Mouse (Mus musculus) forebrain, postnatal 0 days (tissue): ENCODE measurements around the gene Zfp398. TPM values are rescaled to one million over a fixed set of nuclear protein-coding genes. Genes with fewer than 3 reads are reported as not detected.

Experiments
- ATAC-seq: fragments of 200-750 bp; cut with Nextera tagmentation; 2 replicates; pipeline ENCODE4 v1.8.0; 2017; ENCODE audit warnings: mild to moderate bottlenecking, moderate library complexity
- DNase-seq: peaks from one replicate; pipeline ENCODE4 v3.0.0-alpha.2; 2015
- H3K27ac ChIP-seq: fragments of 300-500 bp; sonication (generic); 2 replicates; pipeline ENCODE4 v1.5.1; 2014; ENCODE audit warnings: low read depth, mild to moderate bottlenecking, antibody characterized with exemption, low read length, moderate library complexity, mixed read lengths
- H3K27me3 ChIP-seq: fragments of 300-500 bp; sonication (generic); 2 replicates; pipeline ENCODE4 v1.6.1; 2014; ENCODE audit warnings: mild to moderate bottlenecking, low read length, mixed read lengths; ENCODE audit not compliant: insufficient read depth
- H3K36me3 ChIP-seq: fragments of 300-500 bp; sonication (generic); 2 replicates; pipeline ENCODE4 v1.6.1; 2014; ENCODE audit warnings: mild to moderate bottlenecking, moderate library complexity; ENCODE audit not compliant: insufficient read depth
- H3K4me1 ChIP-seq: fragments of 300-500 bp; sonication (generic); 2 replicates; pipeline ENCODE4 v1.6.1; 2014; ENCODE audit warnings: antibody characterized with exemption; ENCODE audit not compliant: insufficient read depth
- H3K4me2 ChIP-seq: fragments of 300-500 bp; sonication (generic); 2 replicates; pipeline ENCODE4 v1.6.1; 2014; ENCODE audit warnings: low read depth, mild to moderate bottlenecking, moderate library complexity
- H3K4me3 ChIP-seq: fragments of 300-500 bp; sonication (generic); 2 replicates; pipeline ENCODE4 v1.5.1; 2014; ENCODE audit warnings: low read depth, low read length, mixed read lengths
- H3K9ac ChIP-seq: fragments of 300-500 bp; sonication (generic); 2 replicates; pipeline ENCODE4 v1.6.1; 2014; ENCODE audit warnings: mild to moderate bottlenecking
- H3K9me3 ChIP-seq: fragments of 300-500 bp; sonication (generic); 2 replicates; pipeline ENCODE4 v1.6.1; 2016; ENCODE audit warnings: low read length
- CTCF ChIP-seq: sonication (generic); IDR thresholded peaks from 2 replicates; pipeline ENCODE4 v1.5.1; 2016; ENCODE audit warnings: antibody characterized with exemption, control low read depth, low read depth
- WGBS: fragments of 180-500 bp; shearing (Covaris S2); extraction: QIAGEN DNeasy Blood & Tissue Kit; methylation state at CpG from one replicate; pipeline ENCODE4 v1.1.7; 2014; 5-methylcytosine and 5-hydroxymethylcytosine counted together
- microRNA counts: library from miRNA; unstranded; fragments of <30 nt; microRNA quantifications from one replicate; lab custom pipeline; 2015
- microRNA-seq, 2 experiments: library from miRNA; unstranded; fragments of <30 nt; microRNA quantifications; one replicate each; pipeline ENCODE4; 2016
- polyA plus RNA-seq: library from polyadenylated mRNA; unstranded; fragments of >200 nt; fragmentation: Nextera tagmentation; extraction: Ambion mirVana; gene quantifications from 2 replicates; pipeline ENCODE4 v1.2.1, GENCODE M21; 2015
- total RNA-seq: library from RNA; depleted of rRNA; stranded (reverse); fragments of >200 nt; gene quantifications from 2 replicates; pipeline ENCODE4 v1.2.3, GENCODE M21; 2014; rRNA removed

Zfp398 gene
- total and polyA plus RNA-seq, 2 experiments from 2014 or later, result 11.1 to 28.2 TPM

- Histone ChIP-seq H3K4me3 (no peak overlapping the region), H3K4me1 (no peaks in the 10 kb centered on the region), H3K9me3 (no peaks in the 10 kb centered on the region), H3K9ac (no peak overlapping the region), H3K4me2 (no peak overlapping the region), H3K27ac (no peak overlapping the region), H3K36me3 (peaks cover 10% of the 10 kb centered on the region; the same call in 1 of the 2 replicates), H3K27me3 (no peaks in the 10 kb centered on the region)
- no peak for TF ChIP-seq CTCF
- ATAC-seq, result no peak
- DNase-seq, result no peak
- WGBS, result 56% methylated on average over 1 of the region's 1 CpGs
Observed at GRCm38 (mm10) chr6:47911650-47912049, 76.2 kb downstream of the Zfp398 start.

DNA sequence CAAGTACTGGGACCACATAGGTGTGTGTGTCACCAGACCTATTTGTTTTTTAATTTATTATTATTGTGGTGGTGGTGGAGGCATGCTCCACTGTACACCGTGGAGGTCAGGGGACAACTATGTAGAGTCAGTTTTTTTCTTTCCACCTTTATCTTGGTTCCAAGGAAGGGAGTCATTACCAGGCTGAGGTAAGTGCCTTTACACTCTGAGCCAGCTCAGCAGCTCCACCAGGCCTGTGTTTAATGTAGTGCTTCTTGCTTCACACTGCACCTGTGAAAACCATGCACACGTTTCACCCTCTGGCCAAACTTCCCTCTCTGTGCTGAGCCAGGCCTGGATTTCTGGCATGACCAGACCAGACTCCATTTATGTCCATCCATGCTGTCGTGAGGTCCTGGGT lies 77.5 kb downstream of the Zfp398 start:
- Histone ChIP-seq H3K9ac (no peak overlapping the region), H3K4me3 (no peak overlapping the region), H3K36me3 (0 out of 2 replicates have a peak, but pooled peaks cover 2% of the 10 kb centered on the region), H3K27ac (no peak overlapping the region), H3K4me1 (no peaks in the 10 kb centered on the region), H3K27me3 (no peaks in the 10 kb centered on the region), H3K4me2 (no peak overlapping the region), H3K9me3 (no peaks in the 10 kb centered on the region)
- no peak for DNase-seq
- TF ChIP-seq CTCF, result no peak
- ATAC-seq, result no peak
- WGBS, result 56% methylated on average over 3 of the region's 3 CpGs

DNA sequence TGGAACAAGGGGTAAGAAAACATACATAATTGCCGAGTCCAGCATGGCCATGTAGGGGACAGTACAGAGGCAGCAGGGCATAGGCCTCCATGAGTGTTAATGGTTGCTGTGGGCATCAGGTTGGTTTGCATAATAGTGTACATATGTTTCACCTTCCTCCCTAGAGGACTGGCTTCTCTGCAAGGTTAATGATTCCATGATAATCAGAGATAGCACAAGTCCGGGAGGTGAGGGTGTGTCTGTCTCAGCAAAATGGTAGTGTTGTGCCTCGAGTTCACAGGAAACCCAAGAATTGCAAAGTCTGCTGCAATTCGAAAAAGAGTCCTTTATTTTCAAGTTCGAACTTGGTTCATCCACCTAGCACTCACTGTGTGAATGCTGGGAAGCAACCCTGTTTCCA lies 81.6 kb downstream of the Zfp398 start:
- no peaks in the 10 kb centered on the region for H3K36me3 ChIP-seq
- WGBS, result 83% methylated on average over 5 of the region's 5 CpGs
- ATAC-seq (no peak), DNase-seq (no peak)
- no peaks in the 10 kb centered on the region for H3K9me3 ChIP-seq
- no peak for TF ChIP-seq CTCF
- no peak overlapping the region for H3K4me2 ChIP-seq
- H3K4me3 ChIP-seq, result no peak overlapping the region
- H3K4me1 ChIP-seq, result peaks cover 9% of the 10 kb centered on the region
- no peaks in the 10 kb centered on the region for H3K27me3 ChIP-seq
- H3K27ac ChIP-seq, result no peak overlapping the region
- no peak overlapping the region for H3K9ac ChIP-seq

DNA sequence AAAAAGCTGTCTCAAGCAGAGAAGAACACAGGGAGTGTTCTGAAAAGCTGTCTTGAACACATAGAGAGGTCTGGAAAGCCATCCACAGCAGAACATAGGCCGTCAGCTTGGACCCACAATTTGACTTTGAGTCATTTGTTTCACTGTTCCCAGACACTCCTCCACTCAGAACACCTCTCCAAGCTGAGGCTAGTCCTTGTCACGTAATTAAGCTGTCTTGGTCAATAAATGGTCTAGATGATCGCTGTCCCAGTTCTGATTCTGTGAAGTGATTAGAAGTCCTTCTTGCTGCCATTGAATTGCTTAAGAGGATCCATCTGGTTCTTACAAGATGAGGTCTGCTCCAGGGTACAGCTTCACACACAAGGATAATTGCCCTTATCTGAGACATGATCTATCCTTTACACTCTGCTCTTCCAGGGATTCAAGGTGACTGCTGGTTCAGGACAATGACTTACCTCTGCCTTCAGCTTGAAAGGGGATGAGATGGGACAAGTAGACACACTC lies 83.4 kb downstream of the Zfp398 start:
- no peak for TF ChIP-seq CTCF
- no peak for ATAC-seq
- Histone ChIP-seq H3K36me3 (no peaks in the 10 kb centered on the region), H3K4me1 (peaks cover 10% of the 10 kb centered on the region), H3K9me3 (no peaks in the 10 kb centered on the region), H3K27me3 (no peaks in the 10 kb centered on the region), H3K4me2 (no peak overlapping the region), H3K27ac (no peak overlapping the region), H3K4me3 (no peak overlapping the region), H3K9ac (no peak overlapping the region)
- 81% methylated on average over 3 of the region's 3 CpGs for WGBS
- no peak for DNase-seq

DNA sequence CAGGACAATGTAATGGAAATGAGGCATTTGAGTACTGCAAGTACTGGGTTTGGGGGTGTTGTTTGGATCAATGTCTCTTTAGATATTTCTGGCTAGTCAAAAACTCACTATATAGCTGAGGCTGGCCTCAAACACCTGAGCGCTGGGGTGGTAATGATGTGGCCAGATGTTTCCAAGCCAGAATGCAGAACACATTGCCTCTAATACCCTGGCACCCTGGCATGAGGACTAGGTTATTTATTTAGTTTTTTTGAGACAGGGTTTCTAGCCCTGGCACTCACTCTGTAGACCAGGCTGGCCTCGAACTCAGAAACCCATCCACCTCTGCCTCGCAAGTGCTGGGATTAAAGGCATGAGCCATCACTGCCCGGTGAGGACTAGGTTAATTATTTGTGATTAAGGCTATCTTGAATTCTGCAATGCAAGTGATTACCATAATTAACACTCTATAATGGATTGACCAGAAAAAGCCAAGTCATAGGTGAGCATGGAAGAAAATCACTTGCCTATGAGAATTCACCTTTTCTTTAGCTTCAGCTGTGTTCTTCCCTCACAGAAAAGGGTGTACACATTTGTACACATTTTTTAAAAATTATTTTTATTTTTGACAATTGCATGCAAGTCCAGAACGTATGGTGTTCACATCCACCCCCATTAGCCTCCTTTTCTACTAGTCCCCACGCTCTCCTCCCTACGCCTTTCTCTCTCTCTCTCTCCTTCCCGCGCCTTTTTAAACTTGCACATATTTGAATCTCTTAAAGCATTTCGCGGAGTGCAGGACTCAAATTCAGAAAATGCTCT lies 84.4 kb downstream of the Zfp398 start:
- Histone ChIP-seq H3K36me3 (no peaks in the 10 kb centered on the region), H3K4me2 (peak overlapping the region; percentile 76), H3K4me1 (peaks cover 10% of the 10 kb centered on the region), H3K27me3 (no peaks in the 10 kb centered on the region), H3K9me3 (no peaks in the 10 kb centered on the region), H3K27ac (peak overlapping the region; percentile 95), H3K4me3 (peak overlapping the region; percentile 63), H3K9ac (peak overlapping the region; percentile 66)
- no peak for DNase-seq
- TF ChIP-seq CTCF, result no peak
- no peak for ATAC-seq
- WGBS, result 23% methylated on average over 11 of the region's 11 CpGs

DNA sequence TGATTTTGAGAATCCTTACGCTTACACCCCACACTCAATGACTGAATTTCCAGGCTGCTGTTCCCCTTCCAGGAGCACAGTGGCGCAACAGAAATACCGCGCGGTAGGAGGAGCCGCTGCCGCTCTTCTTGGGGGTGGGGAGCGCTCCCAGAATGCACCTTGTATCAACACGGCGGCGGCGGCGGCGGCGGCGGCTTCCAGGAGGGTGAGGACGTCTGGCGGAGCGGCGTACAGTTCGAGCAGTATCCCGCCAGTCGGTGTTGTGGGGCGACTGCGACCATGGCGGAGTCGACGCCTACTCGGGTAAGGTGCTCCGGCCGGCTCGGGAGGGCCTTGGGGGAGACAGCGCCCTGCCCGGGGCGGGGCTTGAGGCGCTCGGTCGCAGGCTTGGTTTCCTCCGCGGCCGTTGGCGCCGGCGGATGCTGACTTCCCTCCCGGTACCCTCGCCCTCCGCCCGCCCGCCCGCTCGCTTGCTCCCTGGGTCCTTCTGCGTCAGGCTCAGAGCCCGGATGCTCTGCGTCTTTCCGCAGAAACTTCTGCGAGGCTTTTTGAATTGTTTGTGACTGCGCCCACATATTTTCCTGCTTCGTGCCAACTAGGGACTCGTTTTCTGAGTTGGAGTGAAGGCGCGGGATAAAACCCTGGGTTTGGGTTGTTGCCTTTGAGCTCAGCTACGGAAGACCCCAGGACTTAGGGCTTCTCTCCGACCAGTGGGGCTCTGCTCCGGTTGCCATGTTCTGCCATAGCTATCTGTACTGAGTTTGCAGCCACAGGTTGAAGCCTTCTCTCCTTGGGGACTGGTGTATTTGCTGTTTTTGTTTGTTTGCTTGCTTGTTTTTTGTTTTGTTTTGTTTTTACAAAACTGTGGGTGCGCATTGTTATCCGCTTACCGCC lies 85.2 kb downstream of the Zfp398 start, which contains the start of gene Zfp212:
Zfp212 (plus strand) TSS at position 30 of the 894 bp plus-strand sequence.
- peaks cover 10% of the 10 kb centered on the region for H3K4me1 ChIP-seq
- peak within 1 kb of the TSS; percentile 63 for H3K4me3 ChIP-seq
- H3K27me3 ChIP-seq, result no peaks in the 10 kb centered on the region
- ATAC-seq, result peak; percentile 98
- H3K27ac ChIP-seq, result peak within 1 kb of the TSS; percentile 95
- WGBS, result under 1% methylated on average over 67 of the region's 67 CpGs
- H3K4me2 ChIP-seq, result peak within 1 kb of the TSS; percentile 76
- peak within 1 kb of the TSS; percentile 66 for H3K9ac ChIP-seq
- H3K36me3 ChIP-seq, result no peaks in the 10 kb centered on the region
- peak; percentile 81 for TF ChIP-seq CTCF
- DNase-seq, result peak; percentile 94
- H3K9me3 ChIP-seq, result no peaks in the 10 kb centered on the region

MicroRNAs within 50 kb of the gene (microRNA counts, 519-probe panel; counts per million panel counts)
- microRNA mmu-miR-704 (lab: Ali Mortazavi, UCI), result not detected

Small RNAs within 50 kb of the gene (microRNA-seq; reads per million reads assigned to microRNA genes)
- gene Mir704, result 0.24 to 0.39 reads per million in 2 experiments

Other genes with a start within 250 kb of the Zfp398 start
- 50.0 and 60.1 TPM in 2 replicates for gene Ezh2, start 240.3 kb upstream of the Zfp398 start, total RNA-seq
- gene Ezh2, start 240.3 kb upstream of the Zfp398 start, polyA plus RNA-seq, result 37.7 and 41.5 TPM in 2 replicates
- 97.7 and 104 TPM in 2 replicates for gene Pdia4, start 22.2 kb upstream of the Zfp398 start, total RNA-seq
- gene Pdia4, start 22.2 kb upstream of the Zfp398 start, polyA plus RNA-seq, result 70.5 and 83.7 TPM in 2 replicates
- 22.2 and 23.8 TPM in 2 replicates for gene Zfp786, start 4.8 kb upstream of the Zfp398 start, total RNA-seq
- 5.1 and 5.5 TPM in 2 replicates for gene Zfp786, start 4.8 kb upstream of the Zfp398 start, polyA plus RNA-seq
- 41.8 and 48.5 TPM in 2 replicates for gene Zfp282, start 41.5 kb downstream of the Zfp398 start, total RNA-seq
- 15.4 and 16.7 TPM in 2 replicates for gene Zfp282, start 41.5 kb downstream of the Zfp398 start, polyA plus RNA-seq
- 12.8 and 17.0 TPM in 2 replicates for gene Zfp212, start 84.8 kb downstream of the Zfp398 start, total RNA-seq
- gene Zfp212, start 84.8 kb downstream of the Zfp398 start, polyA plus RNA-seq, result 19.3 and 21.8 TPM in 2 replicates
- 33.9 and 37.7 TPM in 2 replicates for gene Zfp956, start 117.7 kb downstream of the Zfp398 start, total RNA-seq
- 19.5 and 21.8 TPM in 2 replicates for gene Zfp956, start 117.7 kb downstream of the Zfp398 start, polyA plus RNA-seq
- gene Zfp777, start 213.2 kb downstream of the Zfp398 start, total RNA-seq, result 23.2 and 46.5 TPM in 2 replicates
- gene Zfp777, start 213.2 kb downstream of the Zfp398 start, polyA plus RNA-seq, result 12.5 and 14.2 TPM in 2 replicates